Mouse (Mus musculus) brain, embryonic 14.5 days (tissue): ENCODE measurements at regions not wholly inside any gene's neighbourhood (a gene's known extent, or its start where the extent isn't known, plus 50 kb on each side); places are given as distances from the start of the nearest gene placed in this dataset.

Source experiments
- CTCF ChIP-seq: fragments of 200-500 bp; IDR thresholded peaks from 2 replicates; pipeline ENCODE4 v1.5.1; 2012; ENCODE audit warnings: inconsistent platforms, mild to moderate bottlenecking, moderate library complexity, borderline replicate concordance; ENCODE audit not compliant: insufficient read depth, insufficient read length; ENCODE audit errors: extremely low read depth
- POLR2A ChIP-seq: fragments of 200-500 bp; IDR thresholded peaks from 2 replicates; pipeline ENCODE4 v1.6.1; 2012; ENCODE audit warnings: mild to moderate bottlenecking, inconsistent platforms, borderline replicate concordance; ENCODE audit not compliant: poor library complexity, insufficient read depth, insufficient read length, severe bottlenecking; ENCODE audit errors: extremely low read depth

- TF ChIP-seq CTCF (no peak), POLR2A (no peak)
Measured at GRCm38 (mm10) chr10:67748121-67748520, 164.3 kb downstream of the Zfp365 start.
